Mouse (Mus musculus) brain, embryonic 14.5 days (tissue): ENCODE measurements around the gene Smyd2. TPM values are rescaled to one million over a fixed set of nuclear protein-coding genes. Genes with fewer than 3 reads are reported as not detected.

Source experiments
- DNase-seq: peaks from one replicate; pipeline ENCODE4 v3.0.0-alpha.2; 2011; ENCODE audit warnings: low read depth
- CTCF ChIP-seq: fragments of 200-500 bp; IDR thresholded peaks from 2 replicates; pipeline ENCODE4 v1.5.1; 2012; ENCODE audit warnings: inconsistent platforms, mild to moderate bottlenecking, moderate library complexity, borderline replicate concordance; ENCODE audit not compliant: insufficient read depth, insufficient read length; ENCODE audit errors: extremely low read depth
- POLR2A ChIP-seq: fragments of 200-500 bp; IDR thresholded peaks from 2 replicates; pipeline ENCODE4 v1.6.1; 2012; ENCODE audit warnings: mild to moderate bottlenecking, inconsistent platforms, borderline replicate concordance; ENCODE audit not compliant: poor library complexity, insufficient read depth, insufficient read length, severe bottlenecking; ENCODE audit errors: extremely low read depth
- polyA plus RNA-seq: library from polyadenylated mRNA; depleted of rRNA; stranded (reverse); fragments of >200 nt; gene quantifications from 2 replicates; pipeline ENCODE4 v1.2.3, GENCODE M21; 2012; rRNA removed

The Smyd2 gene
- polyA plus RNA-seq, 1 experiment: 70.1 TPM

- TF ChIP-seq POLR2A (no peak), CTCF (no peak)
Observed at GRCm38 (mm10) chr1:189854646-189855045, 67.5 kb downstream of the Smyd2 start.

GRCm38 (mm10) chr1:189852456-189852855 is 69.7 kb downstream of the Smyd2 start:
- TF ChIP-seq POLR2A: no peak
- TF ChIP-seq CTCF: no peak
- no peak for DNase-seq

More at GRCm38 (mm10) chr1:189854646-189855045, 67.5 kb downstream of the Smyd2 start:
- no peak for DNase-seq

GRCm38 (mm10) chr1:189852051-189852450 is 70.1 kb downstream of the Smyd2 start:
- DNase-seq: no peak
- TF ChIP-seq POLR2A (no peak), CTCF (no peak)

GRCm38 (mm10) chr1:189849550-189849949 is 72.6 kb downstream of the Smyd2 start:
- TF ChIP-seq POLR2A (no peak), CTCF (no peak)
- no peak for DNase-seq

GRCm38 (mm10) chr1:189846319-189846718 is 75.8 kb downstream of the Smyd2 start:
- no peak for TF ChIP-seq POLR2A
- no peak for TF ChIP-seq CTCF
- DNase-seq: no peak

GRCm38 (mm10) chr1:189834166-189834565 is 88.0 kb downstream of the Smyd2 start:
- TF ChIP-seq POLR2A (no peak), CTCF (no peak)
- peak; percentile 31 for DNase-seq

- TF ChIP-seq POLR2A: no peak
- no peak for TF ChIP-seq CTCF
- DNase-seq: no peak
Observed at GRCm38 (mm10) chr1:189833351-189833750, 88.8 kb downstream of the Smyd2 start.

GRCm38 (mm10) chr1:189830797-189831232 is 91.3 kb downstream of the Smyd2 start:
- peak; percentile 44 for DNase-seq
- no peak for TF ChIP-seq POLR2A
- TF ChIP-seq CTCF: no peak

Other genes with a start within 250 kb of the Smyd2 start
- 10.9 and 11.3 TPM in 2 replicates for gene Cenpf, start 234.3 kb downstream of the Smyd2 start, polyA plus RNA-seq
- 2.4 and 4.9 TPM in 2 replicates for gene Ptpn14, start 194.1 kb downstream of the Smyd2 start, polyA plus RNA-seq
- 11.3 and 14.5 TPM in 2 replicates for gene Prox1, start 248.4 kb upstream of the Smyd2 start, polyA plus RNA-seq